Mouse (Mus musculus) lung, postnatal 0 days (tissue): ENCODE measurements around the gene Pgbd5. TPM values are rescaled to one million over a fixed set of nuclear protein-coding genes. Genes with fewer than 3 reads are reported as not detected.
"Not testable (repeated sequence)": the region's sequence is repeated elsewhere in the genome, so short reads cannot be mapped to it uniquely, and the experiment has no call there.

Experiments used
- ATAC-seq: fragments of 200-750 bp; cut with Nextera tagmentation; 2 replicates; pipeline ENCODE4 v1.8.0; 2017; ENCODE audit warnings: moderate library complexity
- DNase-seq: peaks from one replicate; pipeline ENCODE4 v3.0.0-alpha.2; 2016; ENCODE audit warnings: low spot score
- H3K27ac ChIP-seq: fragments of 300-500 bp; sonication (generic); 2 replicates; pipeline ENCODE4 v1.5.1; 2014; ENCODE audit warnings: antibody characterized with exemption, mild to moderate bottlenecking, low read length, mixed read lengths
- H3K27me3 ChIP-seq: fragments of 300-500 bp; sonication (generic); replicated peaks from 2 replicates; pipeline ENCODE4 v1.6.1; 2014; ENCODE audit warnings: low read length, mixed read lengths; ENCODE audit not compliant: insufficient read depth
- H3K36me3 ChIP-seq: fragments of 300-500 bp; sonication (generic); 2 replicates; pipeline ENCODE4 v1.6.1; 2014; ENCODE audit warnings: low read length, mixed read lengths; ENCODE audit not compliant: insufficient read depth
- H3K4me1 ChIP-seq: fragments of 300-500 bp; sonication (generic); 2 replicates; pipeline ENCODE4 v1.6.1; 2014; ENCODE audit warnings: antibody characterized with exemption, low read depth, low read length, mixed read lengths; ENCODE audit not compliant: insufficient read depth
- H3K4me2 ChIP-seq: fragments of 300-500 bp; sonication (generic); replicated peaks from 2 replicates; pipeline ENCODE4 v1.6.1; 2014; ENCODE audit warnings: low read depth, mild to moderate bottlenecking, low read length, moderate library complexity, mixed read lengths
- H3K4me3 ChIP-seq: fragments of 300-500 bp; sonication (generic); 2 replicates; pipeline ENCODE4 v1.5.1; 2014; ENCODE audit warnings: low read depth, low read length
- H3K9ac ChIP-seq: fragments of 300-500 bp; sonication (generic); replicated peaks from 2 replicates; pipeline ENCODE4 v1.6.1; 2014; ENCODE audit warnings: low read depth, mild to moderate bottlenecking
- H3K9me3 ChIP-seq: fragments of 300-500 bp; sonication (generic); 2 replicates; pipeline ENCODE4 v1.6.1; 2016; ENCODE audit warnings: low read length, mixed read lengths
- CTCF ChIP-seq: IDR thresholded peaks from 2 replicates; pipeline ENCODE4 v1.5.1; 2016; ENCODE audit warnings: antibody characterized with exemption, mild to moderate bottlenecking
- EP300 ChIP-seq: IDR thresholded peaks from 2 replicates; pipeline ENCODE4 v1.6.1; 2016; ENCODE audit warnings: antibody characterized with exemption, mild to moderate bottlenecking, control low read depth
- WGBS: fragments of 180-500 bp; shearing (Covaris S2); extraction: QIAGEN DNeasy Blood & Tissue Kit; methylation state at CpG from one replicate; pipeline ENCODE4 v1.1.7; 2014; 5-methylcytosine and 5-hydroxymethylcytosine counted together
- polyA plus RNA-seq: library from polyadenylated mRNA; unstranded; fragments of >200 nt; fragmentation: Nextera tagmentation; extraction: Ambion mirVana; gene quantifications from 2 replicates; pipeline ENCODE4 v1.2.1, GENCODE M21; 2015

The Pgbd5 gene
- polyA plus RNA-seq, 1 experiment from 2014 or later = 5.6 TPM

- peak overlapping the region; percentile 96 for H3K4me2 ChIP-seq
- no peaks in the 10 kb centered on the region for H3K36me3 ChIP-seq
- WGBS = under 1% methylated on average over 34 of the region's 101 CpGs
- 0 out of 2 replicates have a peak, but pooled peaks cover 4% of the 10 kb centered on the region for H3K4me1 ChIP-seq
- H3K4me3 ChIP-seq = peak overlapping the region; percentile 56
- no peaks in the 10 kb centered on the region for H3K9me3 ChIP-seq
- H3K27ac ChIP-seq = no peak overlapping the region
- peaks cover 16% of the 10 kb centered on the region for H3K27me3 ChIP-seq
- no peak overlapping the region; the same call in 1 of the 2 replicates for H3K9ac ChIP-seq
- TF ChIP-seq EP300 (no peak), CTCF (peak; percentile 11; the same call in 1 of the 2 replicates)
- peak; percentile 99 for DNase-seq
- peak; percentile 99 for ATAC-seq
Measured at GRCm38 (mm10) chr8:124434126-124434790, 5.2 kb downstream of the Pgbd5 start.

- no peaks in the 10 kb centered on the region for H3K9me3 ChIP-seq
- 1% methylated on average over 30 of the region's 56 CpGs for WGBS
- H3K4me2 ChIP-seq = peak overlapping the region; percentile 96
- H3K9ac ChIP-seq = peak overlapping the region; percentile 19; the same call in 1 of the 2 replicates
- DNase-seq = no peak
- TF ChIP-seq CTCF = no peak
- TF ChIP-seq EP300 = no peak
- H3K27ac ChIP-seq = no peak overlapping the region
- H3K27me3 ChIP-seq = peaks cover 16% of the 10 kb centered on the region
- peak overlapping the region; percentile 56 for H3K4me3 ChIP-seq
- no peaks in the 10 kb centered on the region for H3K36me3 ChIP-seq
- 0 out of 2 replicates have a peak, but pooled peaks cover 4% of the 10 kb centered on the region for H3K4me1 ChIP-seq
- peak; percentile 16 for ATAC-seq
Measured at GRCm38 (mm10) chr8:124433451-124434125, 5.9 kb downstream of the Pgbd5 start.

- Histone ChIP-seq H3K4me2 (0 out of 2 replicates have a peak overlapping the region, but pooled peaks have one; percentile 6), H3K4me3 (no peak overlapping the region), H3K36me3 (no peaks in the 10 kb centered on the region), H3K9ac (no peak overlapping the region), H3K4me1 (0 out of 2 replicates have a peak, but pooled peaks cover 4% of the 10 kb centered on the region), H3K9me3 (no peaks in the 10 kb centered on the region), H3K27ac (no peak overlapping the region), H3K27me3 (peaks cover 16% of the 10 kb centered on the region)
- DNase-seq = no peak
- TF ChIP-seq CTCF (no peak), EP300 (no peak)
- 60% methylated on average over 6 of the region's 6 CpGs for WGBS
- ATAC-seq = no peak
Measured at GRCm38 (mm10) chr8:124430881-124431280, 8.6 kb downstream of the Pgbd5 start.

- H3K27ac ChIP-seq = no peak overlapping the region
- 33% methylated on average over 6 of the region's 6 CpGs for WGBS
Measured at GRCm38 (mm10) chr8:124429417-124429816, 10.0 kb downstream of the Pgbd5 start.

GRCm38 (mm10) chr8:124428721-124429120 lies 10.7 kb downstream of the Pgbd5 start:
- H3K4me2 ChIP-seq, H3K9ac ChIP-seq, H3K36me3 ChIP-seq, H3K9me3 ChIP-seq, H3K27ac ChIP-seq, H3K4me1 ChIP-seq, DNase-seq, H3K4me3 ChIP-seq, ATAC-seq: not testable (repeated sequence)
- 54% methylated on average over 2 of the region's 2 CpGs for WGBS
- H3K27me3 ChIP-seq = peaks cover 15% of the 10 kb centered on the region

More at GRCm38 (mm10) chr8:124429417-124429816, 10.0 kb downstream of the Pgbd5 start:
- peaks cover 16% of the 10 kb centered on the region for H3K27me3 ChIP-seq
- H3K4me3 ChIP-seq = no peak overlapping the region
- ATAC-seq (no peak), DNase-seq (no peak)
- no peaks in the 10 kb centered on the region for H3K36me3 ChIP-seq
- H3K9me3 ChIP-seq = no peaks in the 10 kb centered on the region
- 0 out of 2 replicates have a peak, but pooled peaks cover 4% of the 10 kb centered on the region for H3K4me1 ChIP-seq
- TF ChIP-seq CTCF (no peak), EP300 (no peak)
- no peak overlapping the region for H3K9ac ChIP-seq
- H3K4me2 ChIP-seq = no peak overlapping the region

GRCm38 (mm10) chr8:124421413-124421812 lies 18.0 kb downstream of the Pgbd5 start:
- no peak for TF ChIP-seq EP300
- TF ChIP-seq CTCF = no peak
- 14% methylated on average over 8 of the region's 8 CpGs for WGBS

More at GRCm38 (mm10) chr8:124421413-124421812, 18.0 kb downstream of the Pgbd5 start:
- peak; percentile 49 for DNase-seq
- no peaks in the 10 kb centered on the region for H3K27me3 ChIP-seq
- H3K4me2 ChIP-seq = no peak overlapping the region
- H3K9ac ChIP-seq = no peak overlapping the region
- H3K4me1 ChIP-seq = no peaks in the 10 kb centered on the region
- H3K27ac ChIP-seq = peak overlapping the region; percentile 1; the same call in 1 of the 2 replicates
- H3K9me3 ChIP-seq = no peaks in the 10 kb centered on the region
- no peaks in the 10 kb centered on the region for H3K36me3 ChIP-seq
- no peak overlapping the region for H3K4me3 ChIP-seq
- peak; percentile 62 for ATAC-seq
